Mouse (Mus musculus): ENCODE measurements around the gene Snx3. TPM values are rescaled to one million over a fixed set of nuclear protein-coding genes. Genes with fewer than 3 reads are reported as not detected.

Gene Snx3
- polyA plus RNA-seq, 1 experiment from 2014 or later: 275 TPM

GRCm38 (mm10) chr10:42480719-42481118, 21.1 kb upstream of the Snx3 start:
- 66% methylated on average over 4 of the region's 4 CpGs for WGBS
- H3K27me3 ChIP-seq: no peaks in the 10 kb centered on the region
- ATAC-seq (ENCODE audit: low read depth): no peak

DNA sequence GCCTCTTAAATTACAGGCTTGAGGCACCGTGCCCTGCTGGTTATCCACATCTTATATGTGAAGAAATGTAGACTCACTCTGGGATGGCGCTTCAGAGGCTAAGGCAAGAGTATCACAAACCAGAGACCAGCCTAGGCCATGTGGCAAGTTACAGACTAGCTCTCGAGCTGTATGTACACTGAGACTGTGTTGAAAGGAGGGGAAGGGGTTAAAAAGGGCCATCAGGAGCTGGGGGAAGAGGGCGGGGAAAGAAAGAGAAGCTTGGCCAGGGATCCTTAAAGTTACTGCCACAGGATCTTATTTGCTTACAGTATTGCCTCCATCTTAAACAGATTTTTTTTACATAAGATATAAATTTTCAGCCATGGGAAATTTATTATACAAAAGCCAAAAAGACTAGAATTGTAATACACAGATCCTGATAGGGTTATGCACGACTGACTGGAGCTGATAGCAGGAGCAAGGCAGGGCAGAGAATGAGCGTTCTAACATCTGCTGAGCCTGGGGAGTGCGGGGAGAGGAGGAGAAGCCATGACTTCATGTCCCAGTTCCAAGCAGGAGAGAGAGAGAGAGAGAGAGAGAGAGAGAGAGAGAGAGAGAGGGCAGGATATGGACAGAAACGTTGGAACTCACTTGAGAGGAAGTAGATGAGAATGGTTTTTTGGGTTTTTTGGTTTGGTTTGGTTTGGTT, 13.1 kb upstream of the Snx3 start:
- 0 out of 2 replicates have a peak, but pooled peaks cover 4% of the 10 kb centered on the region for H3K4me1 ChIP-seq (replicated peaks)
- no peak overlapping the region for H3K27ac ChIP-seq (replicated peaks)
- no peaks in the 10 kb centered on the region for H3K36me3 ChIP-seq
- no peak for ATAC-seq (ENCODE audit: low read depth)
- H3K9ac ChIP-seq: no peak overlapping the region
- 32% methylated on average over 8 of the region's 8 CpGs for WGBS
- H3K4me2 ChIP-seq: no peak overlapping the region
- no peak overlapping the region for H3K4me3 ChIP-seq
- H3K27me3 ChIP-seq: no peaks in the 10 kb centered on the region
- no peaks in the 10 kb centered on the region for H3K9me3 ChIP-seq

More at GRCm38 (mm10) chr10:42480719-42481118, 21.1 kb upstream of the Snx3 start:
- peaks cover 12% of the 10 kb centered on the region for H3K4me1 ChIP-seq (replicated peaks)
- H3K4me3 ChIP-seq: no peak overlapping the region
- H3K27ac ChIP-seq (replicated peaks): no peak overlapping the region
- H3K9me3 ChIP-seq: no peaks in the 10 kb centered on the region
- no peak overlapping the region for H3K4me2 ChIP-seq
- H3K36me3 ChIP-seq: no peaks in the 10 kb centered on the region
- no peak overlapping the region for H3K9ac ChIP-seq

DNA sequence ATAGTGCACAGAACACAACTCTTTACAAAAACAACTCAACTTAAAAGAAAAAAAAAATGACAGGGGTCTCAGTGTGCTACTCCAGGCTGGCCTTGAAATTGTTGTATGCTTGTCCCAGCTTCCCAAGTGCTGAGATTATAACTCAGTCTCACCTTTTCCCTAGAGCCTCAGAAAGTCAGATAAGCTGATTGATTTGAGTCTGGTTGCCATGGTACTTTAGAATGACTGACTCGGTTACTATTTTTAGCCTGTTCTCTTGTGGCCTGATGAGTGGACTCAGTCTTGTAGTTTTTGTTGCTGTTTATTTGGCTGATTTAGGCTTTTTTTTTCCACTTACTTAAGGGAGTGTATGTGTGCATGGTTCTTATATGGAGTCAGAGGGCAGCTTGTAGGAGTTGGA, 10.7 kb upstream of the Snx3 start:
- Histone ChIP-seq H3K9ac (no peak overlapping the region), H3K36me3 (no peaks in the 10 kb centered on the region), H3K4me2 (no peak overlapping the region), H3K4me1 (replicated peaks) (0 out of 2 replicates have a peak, but pooled peaks cover 1% of the 10 kb centered on the region), H3K9me3 (no peaks in the 10 kb centered on the region), H3K4me3 (no peak overlapping the region), H3K27me3 (no peaks in the 10 kb centered on the region), H3K27ac (replicated peaks) (no peak overlapping the region)
- no peak for ATAC-seq (ENCODE audit: low read depth)
- 64% methylated on average over 1 of the region's 1 CpGs for WGBS

GRCm38 (mm10) chr10:42492027-42492771, 9.6 kb upstream of the Snx3 start:
- H3K9me3 ChIP-seq: no peaks in the 10 kb centered on the region

DNA sequence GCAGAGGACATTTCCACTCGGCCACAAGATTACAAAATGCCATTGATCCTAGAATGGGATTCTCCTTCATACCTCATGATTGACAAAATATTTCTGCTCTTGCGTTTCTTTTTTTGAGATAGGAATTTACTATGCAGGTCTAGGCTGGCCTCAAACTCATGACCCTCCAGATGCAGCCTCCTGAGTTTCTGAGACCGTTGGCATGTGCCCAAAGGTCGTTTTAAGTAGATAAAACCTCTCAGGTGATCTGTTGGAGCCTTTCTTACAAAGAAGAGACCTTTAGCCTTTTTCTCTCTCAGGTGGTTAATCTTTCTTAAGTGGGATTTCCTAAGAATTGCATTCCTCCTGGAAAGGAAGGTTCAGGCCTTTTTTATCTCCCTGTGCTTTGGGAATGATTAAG, 8.8 kb upstream of the Snx3 start:
- H3K4me3 ChIP-seq: no peak overlapping the region
- ATAC-seq (ENCODE audit: low read depth): no peak
- H3K9ac ChIP-seq: no peak overlapping the region
- H3K9me3 ChIP-seq: no peaks in the 10 kb centered on the region
- no peak overlapping the region for H3K27ac ChIP-seq (replicated peaks)
- WGBS: 69% methylated on average over 4 of the region's 4 CpGs
- no peaks in the 10 kb centered on the region for H3K27me3 ChIP-seq
- H3K36me3 ChIP-seq: no peaks in the 10 kb centered on the region
- no peaks in the 10 kb centered on the region for H3K4me1 ChIP-seq (replicated peaks)
- no peak overlapping the region for H3K4me2 ChIP-seq

More at GRCm38 (mm10) chr10:42492027-42492771, 9.6 kb upstream of the Snx3 start:
- Histone ChIP-seq H3K27me3 (no peaks in the 10 kb centered on the region), H3K4me2 (no peak overlapping the region), H3K4me3 (no peak overlapping the region), H3K27ac (replicated peaks) (no peak overlapping the region), H3K4me1 (replicated peaks) (no peaks in the 10 kb centered on the region), H3K36me3 (no peaks in the 10 kb centered on the region), H3K9ac (no peak overlapping the region)
- no peak for ATAC-seq (ENCODE audit: low read depth)
- WGBS: 75% methylated on average over 10 of the region's 10 CpGs

DNA sequence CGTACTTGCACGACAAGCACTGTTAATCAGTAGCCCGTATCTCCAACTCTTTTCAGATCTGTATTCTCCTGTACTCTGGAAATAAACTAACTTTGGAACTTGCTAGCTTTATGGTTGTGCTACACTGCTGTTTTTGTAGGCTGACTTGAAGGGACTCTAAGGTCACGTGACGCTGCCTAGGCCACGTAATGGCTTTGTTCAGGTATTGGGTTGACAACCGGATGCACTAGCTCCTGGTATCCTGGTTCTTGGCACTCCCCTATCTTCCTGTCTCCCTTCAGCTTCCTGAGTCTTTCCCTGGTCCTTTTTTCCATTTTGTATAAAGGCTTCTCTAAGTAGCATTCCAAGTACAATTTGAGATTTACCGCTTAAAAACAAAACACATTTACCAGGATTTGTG, 1.2 kb upstream of the Snx3 start:
- Histone ChIP-seq H3K9me3 (no peaks in the 10 kb centered on the region), H3K4me1 (replicated peaks) (peaks cover 23% of the 10 kb centered on the region), H3K9ac (no peak overlapping the region), H3K4me2 (no peak overlapping the region), H3K4me3 (no peak overlapping the region), H3K27me3 (no peaks in the 10 kb centered on the region), H3K27ac (replicated peaks) (peak overlapping the region; percentile 96; the same call in 1 of the 2 replicates), H3K36me3 (no peaks in the 10 kb centered on the region)
- WGBS: 95% methylated on average over 8 of the region's 8 CpGs
- no peak for ATAC-seq (ENCODE audit: low read depth)

GRCm38 (mm10) chr10:42501161-42501560, 669 bp upstream of the Snx3 start:
- Histone ChIP-seq H3K9ac (peak overlapping the region; percentile 93; the same call in 1 of the 2 replicates), H3K27me3 (no peaks in the 10 kb centered on the region), H3K27ac (replicated peaks) (peak overlapping the region; percentile 96), H3K9me3 (no peaks in the 10 kb centered on the region), H3K36me3 (no peaks in the 10 kb centered on the region), H3K4me1 (replicated peaks) (peaks cover 23% of the 10 kb centered on the region), H3K4me3 (peak overlapping the region; percentile 82), H3K4me2 (peak overlapping the region; percentile 43)
- peak; percentile 2 for ATAC-seq (ENCODE audit: low read depth)
- 85% methylated on average over 5 of the region's 5 CpGs for WGBS

GRCm38 (mm10) chr10:42502349-42503111, 700 bp downstream of the Snx3 start:
- H3K4me1 ChIP-seq (replicated peaks): peaks cover 23% of the 10 kb centered on the region
- H3K36me3 ChIP-seq: 0 out of 2 replicates have a peak, but pooled peaks cover 4% of the 10 kb centered on the region
- peak overlapping the region; percentile 86 for H3K4me2 ChIP-seq
- H3K9me3 ChIP-seq: no peaks in the 10 kb centered on the region
- peak overlapping the region; percentile 96 for H3K27ac ChIP-seq (replicated peaks)
- H3K9ac ChIP-seq: peak overlapping the region; percentile 93
- under 1% methylated on average over 51 of the region's 55 CpGs for WGBS
- peak; percentile 60; the same call in 1 of the 2 replicates for ATAC-seq (ENCODE audit: low read depth)
- H3K27me3 ChIP-seq: no peaks in the 10 kb centered on the region
- peak overlapping the region; percentile 82 for H3K4me3 ChIP-seq

GRCm38 (mm10) chr10:42504096-42504710, 2.4 kb downstream of the Snx3 start:
- 89% methylated on average over 10 of the region's 10 CpGs for WGBS
- no peak overlapping the region for H3K27ac ChIP-seq (replicated peaks)
- H3K27me3 ChIP-seq: no peaks in the 10 kb centered on the region
- H3K36me3 ChIP-seq: 0 out of 2 replicates have a peak, but pooled peaks cover 11% of the 10 kb centered on the region
- no peaks in the 10 kb centered on the region for H3K9me3 ChIP-seq
- no peak overlapping the region for H3K4me3 ChIP-seq
- H3K4me2 ChIP-seq: peak overlapping the region; percentile 86
- ATAC-seq (ENCODE audit: low read depth): no peak
- H3K9ac ChIP-seq: no peak overlapping the region
- H3K4me1 ChIP-seq (replicated peaks): peaks cover 23% of the 10 kb centered on the region

- no peak overlapping the region for H3K4me2 ChIP-seq
- H3K36me3 ChIP-seq: 0 out of 2 replicates have a peak, but pooled peaks cover 11% of the 10 kb centered on the region
- 86% methylated on average over 6 of the region's 6 CpGs for WGBS
- ATAC-seq (ENCODE audit: low read depth): no peak
- no peaks in the 10 kb centered on the region for H3K27me3 ChIP-seq
- no peak overlapping the region for H3K4me3 ChIP-seq
- no peaks in the 10 kb centered on the region for H3K9me3 ChIP-seq
- 0 out of 2 replicates have a peak, but pooled peaks cover 3% of the 10 kb centered on the region for H3K4me1 ChIP-seq (replicated peaks)
- no peak overlapping the region for H3K27ac ChIP-seq (replicated peaks)
- H3K9ac ChIP-seq: no peak overlapping the region
Observed at GRCm38 (mm10) chr10:42510141-42510540, 8.3 kb downstream of the Snx3 start.

GRCm38 (mm10) chr10:42511184-42512135, 9.6 kb downstream of the Snx3 start:
- ATAC-seq (ENCODE audit: low read depth): no peak
- Histone ChIP-seq H3K9me3 (no peaks in the 10 kb centered on the region), H3K4me2 (no peak overlapping the region), H3K27me3 (no peaks in the 10 kb centered on the region), H3K4me3 (no peak overlapping the region), H3K9ac (no peak overlapping the region), H3K36me3 (0 out of 2 replicates have a peak, but pooled peaks cover 11% of the 10 kb centered on the region), H3K4me1 (replicated peaks) (no peaks in the 10 kb centered on the region), H3K27ac (replicated peaks) (no peak overlapping the region)
- 94% methylated on average over 6 of the region's 6 CpGs for WGBS

All from neural tube, embryonic 13.5 days (tissue).